7 mouse cellular contexts compared by ENCODE assay signal in genomic region chr11:121388554-121388945, GRCm38 (mm10). TPM values are rescaled to one million over a fixed set of nuclear protein-coding genes. Genes with fewer than 3 reads are reported as not detected.
DNase-seq lines count a peak whose midpoint lies in the region; ATAC-seq lines count a peak whose summit lies in the region.

No protein-coding gene starts in this region.

- peaks cover 12% of the 10 kb centered on the region for H3K4me1 ChIP-seq in lung, embryonic 15.5 days
- peaks cover 6% of the 10 kb centered on the region for H3K4me1 ChIP-seq in forebrain, embryonic 13.5 days
- H3K4me1 ChIP-seq in limb, embryonic 15.5 days, result peaks cover 16% of the 10 kb centered on the region
- H3K4me1 ChIP-seq in stomach, embryonic 14.5 days (ENCODE audit: control insufficient read depth, insufficient read depth, low read length), result 0 out of 2 replicates have a peak, but pooled peaks cover 3% of the 10 kb centered on the region

- no peaks in the 10 kb centered on the region for H3K36me3 ChIP-seq in lung, embryonic 15.5 days
- H3K36me3 ChIP-seq in forebrain, embryonic 13.5 days (ENCODE audit: poor library complexity, severe bottlenecking), result no peaks in the 10 kb centered on the region
- no peaks in the 10 kb centered on the region for H3K36me3 ChIP-seq in limb, embryonic 15.5 days
- H3K36me3 ChIP-seq in stomach, embryonic 14.5 days (ENCODE audit: control insufficient read depth, insufficient read depth, low read length), result no peaks in the 10 kb centered on the region

- peak overlapping the region; percentile 96 for H3K4me2 ChIP-seq in lung, embryonic 15.5 days
- peak overlapping the region; percentile 83 for H3K4me2 ChIP-seq in forebrain, embryonic 13.5 days
- peak overlapping the region; percentile 83 for H3K4me2 ChIP-seq in limb, embryonic 15.5 days
- peak overlapping the region; percentile 76 for H3K4me2 ChIP-seq in stomach, embryonic 14.5 days (replicated peaks; ENCODE audit: low read depth, low read length)

- H3K4me3 ChIP-seq in lung, embryonic 15.5 days, result peak overlapping the region; percentile 69
- peak overlapping the region; percentile 50 for H3K4me3 ChIP-seq in forebrain, embryonic 13.5 days
- peak overlapping the region; percentile 63 for H3K4me3 ChIP-seq in limb, embryonic 15.5 days
- peak overlapping the region; percentile 54; the same call in 1 of the 2 replicates for H3K4me3 ChIP-seq in stomach, embryonic 14.5 days (ENCODE audit: low read depth, low read length)

- no peak for DNase-seq in lung, adult 18-20 months
- DNase-seq in adrenal gland, adult 18-20 months (ENCODE audit: low spot score in 2 of 2), result no peak
- DNase-seq in layer of hippocampus, adult 18-20 months (ENCODE audit: low spot score in 2 of 2), result no peak

- no peaks in the 10 kb centered on the region for H3K9me3 ChIP-seq in lung, embryonic 15.5 days
- H3K9me3 ChIP-seq in forebrain, embryonic 13.5 days (replicated peaks), result no peaks in the 10 kb centered on the region
- H3K9me3 ChIP-seq in limb, embryonic 15.5 days, result no peaks in the 10 kb centered on the region
- no peaks in the 10 kb centered on the region for H3K9me3 ChIP-seq in stomach, embryonic 14.5 days (ENCODE audit: control insufficient read depth, low read depth, low read length)

- no peak overlapping the region for H3K27ac ChIP-seq in lung, embryonic 15.5 days
- no peak overlapping the region for H3K27ac ChIP-seq in forebrain, embryonic 13.5 days
- H3K27ac ChIP-seq in limb, embryonic 15.5 days, result peak overlapping the region; percentile 22; the same call in 1 of the 2 replicates
- H3K27ac ChIP-seq in stomach, embryonic 14.5 days (ENCODE audit: low read length), result peak overlapping the region; percentile 48; the same call in 1 of the 2 replicates

- no peak overlapping the region for H3K9ac ChIP-seq in lung, embryonic 15.5 days
- no peak overlapping the region for H3K9ac ChIP-seq in forebrain, embryonic 13.5 days
- H3K9ac ChIP-seq in limb, embryonic 15.5 days, result no peak overlapping the region
- H3K9ac ChIP-seq in stomach, embryonic 14.5 days (replicated peaks; ENCODE audit: low read depth, low read length), result peak overlapping the region; percentile 25; the same call in 1 of the 2 replicates

- ATAC-seq in lung, embryonic 15.5 days (ENCODE audit: borderline replicate concordance, extremely low read depth, low FRiP score, low TSS enrichment), result peak; percentile 1; the same call in 1 of the 2 replicates
- no peak for ATAC-seq in forebrain, embryonic 13.5 days
- ATAC-seq in limb, embryonic 15.5 days (ENCODE audit: insufficient number of reproducible peaks, low FRiP score, low TSS enrichment, low read depth), result no peak
- ATAC-seq in stomach, embryonic 14.5 days (ENCODE audit: insufficient number of reproducible peaks, insufficient read depth, low FRiP score, low read depth), result no peak

- 10% methylated on average over 6 of the region's 6 CpGs for WGBS in lung, embryonic 15.5 days
- WGBS in forebrain, embryonic 13.5 days, result 10% methylated on average over 6 of the region's 6 CpGs
- WGBS in limb, embryonic 15.5 days, result 6% methylated on average over 6 of the region's 6 CpGs
- 11% methylated on average over 6 of the region's 6 CpGs for WGBS in stomach, embryonic 14.5 days

- no peaks in the 10 kb centered on the region for H3K27me3 ChIP-seq in lung, embryonic 15.5 days
- H3K27me3 ChIP-seq in forebrain, embryonic 13.5 days, result peaks cover 18% of the 10 kb centered on the region
- H3K27me3 ChIP-seq in limb, embryonic 15.5 days, result no peaks in the 10 kb centered on the region
- no peaks in the 10 kb centered on the region for H3K27me3 ChIP-seq in stomach, embryonic 14.5 days (ENCODE audit: control insufficient read depth, insufficient read depth, low read length)

RNA-seq across cellular contexts. Expression of gene Rab40b, which starts 0.5 kb away (rescaled TPM):
- 5.3 and 6.0 TPM in 2 replicates for polyA plus RNA-seq in lung, embryonic 15.5 days (2015; fragmentation: Nextera tagmentation; extraction: Ambion mirVana)
- polyA plus RNA-seq in forebrain, embryonic 13.5 days (2015; fragmentation: Nextera tagmentation; extraction: Ambion mirVana), result 4.1 and 4.3 TPM in 2 replicates
- polyA plus RNA-seq in limb, embryonic 15.5 days (2015; fragmentation: Nextera tagmentation; extraction: Ambion mirVana), result 18.6 and 37.5 TPM in 2 replicates
- polyA plus RNA-seq in stomach, embryonic 14.5 days (2014; fragmentation: Nextera tagmentation; extraction: Ambion mirVana), result 7.2 and 7.3 TPM in 2 replicates
- total RNA-seq in adrenal gland, adult 18-20 months (2021), result 1 to 10 TPM; 5.4 to 6.0 TPM
- total RNA-seq in layer of hippocampus, adult 18-20 months (2021), result 10 to 100 TPM; 65.6 to 69.3 TPM

RNA-seq across cellular contexts. Expression of gene Fn3krp, which starts 32.7 kb away (rescaled TPM):
- 6.1 and 8.0 TPM in 2 replicates for polyA plus RNA-seq in lung, embryonic 15.5 days (2015; fragmentation: Nextera tagmentation; extraction: Ambion mirVana)
- 10.3 and 11.0 TPM in 2 replicates for polyA plus RNA-seq in forebrain, embryonic 13.5 days (2015; fragmentation: Nextera tagmentation; extraction: Ambion mirVana)
- polyA plus RNA-seq in limb, embryonic 15.5 days (2015; fragmentation: Nextera tagmentation; extraction: Ambion mirVana), result 7.3 and 8.9 TPM in 2 replicates
- polyA plus RNA-seq in stomach, embryonic 14.5 days (2014; fragmentation: Nextera tagmentation; extraction: Ambion mirVana), result 7.1 and 8.2 TPM in 2 replicates
- 10 to 100 TPM; 17.3 to 21.8 TPM for total RNA-seq in adrenal gland, adult 18-20 months (2021)
- total RNA-seq in layer of hippocampus, adult 18-20 months (2021), result 10 to 100 TPM; 51.2 to 55.0 TPM

RNA-seq across cellular contexts. Expression of gene Wdr45b, which starts 34.3 kb away (rescaled TPM):
- 93.4 and 98.5 TPM in 2 replicates for polyA plus RNA-seq in lung, embryonic 15.5 days (2015; fragmentation: Nextera tagmentation; extraction: Ambion mirVana)
- 82.1 and 90.2 TPM in 2 replicates for polyA plus RNA-seq in forebrain, embryonic 13.5 days (2015; fragmentation: Nextera tagmentation; extraction: Ambion mirVana)
- 92.1 and 99.3 TPM in 2 replicates for polyA plus RNA-seq in limb, embryonic 15.5 days (2015; fragmentation: Nextera tagmentation; extraction: Ambion mirVana)
- 97.9 and 105 TPM in 2 replicates for polyA plus RNA-seq in stomach, embryonic 14.5 days (2014; fragmentation: Nextera tagmentation; extraction: Ambion mirVana)
- 10 to 100 TPM; 58.3 to 60.6 TPM for total RNA-seq in adrenal gland, adult 18-20 months (2021)
- 10 to 100 TPM; 69.1 to 75.7 TPM for total RNA-seq in layer of hippocampus, adult 18-20 months (2021)

RNA-seq across cellular contexts. Expression of gene Fn3k, which starts 46.2 kb away (rescaled TPM):
- 0.68 and 1.0 TPM in 2 replicates for polyA plus RNA-seq in lung, embryonic 15.5 days (2015; fragmentation: Nextera tagmentation; extraction: Ambion mirVana)
- polyA plus RNA-seq in forebrain, embryonic 13.5 days (2015; fragmentation: Nextera tagmentation; extraction: Ambion mirVana), result 2.3 and 2.5 TPM in 2 replicates
- polyA plus RNA-seq in limb, embryonic 15.5 days (2015; fragmentation: Nextera tagmentation; extraction: Ambion mirVana), result 0.58 and 3.1 TPM in 2 replicates
- 0.87 and 1.2 TPM in 2 replicates for polyA plus RNA-seq in stomach, embryonic 14.5 days (2014; fragmentation: Nextera tagmentation; extraction: Ambion mirVana)
- total RNA-seq in adrenal gland, adult 18-20 months (2021), result 10 to 100 TPM in 1 of 2 experiments, 1 to 10 TPM in 1; 9.5 to 15.8 TPM
- 10 to 100 TPM; 44.9 to 49.3 TPM for total RNA-seq in layer of hippocampus, adult 18-20 months (2021)

Comparison
In these comparisons a context has a peak if more than half of its experiments do, and no peak if none do; other contexts are left out.
1. H3K27ac ChIP-seq: peak in limb, embryonic 15.5 days (single experiment) and stomach, embryonic 14.5 days (single experiment); none in lung, embryonic 15.5 days (single experiment) and forebrain, embryonic 13.5 days (single experiment).
2. Peak in every context shown above with its lines, with median percentiles within 50 percentile points of each other: H3K4me2 ChIP-seq and H3K4me3 ChIP-seq.